Mouse (Mus musculus) Muller cell, postnatal 12 days (primary cell): Measurements from ENCODE around the gene Gm20431.
"Not testable (repeated sequence)": the region's sequence is repeated elsewhere in the genome, so short reads cannot be mapped to it uniquely, and the experiment has no call there.

Experiments used
- DNase-seq: peaks from one replicate; pipeline ENCODE4 v3.0.0-alpha.2; 2015; ENCODE audit errors: inconsistent ontology term

Gene Gm20431

GRCm38 (mm10) chr2:167659847-167660610, 1.3 kb downstream of the Gm20431 start:
- DNase-seq: peak; percentile 70

DNA sequence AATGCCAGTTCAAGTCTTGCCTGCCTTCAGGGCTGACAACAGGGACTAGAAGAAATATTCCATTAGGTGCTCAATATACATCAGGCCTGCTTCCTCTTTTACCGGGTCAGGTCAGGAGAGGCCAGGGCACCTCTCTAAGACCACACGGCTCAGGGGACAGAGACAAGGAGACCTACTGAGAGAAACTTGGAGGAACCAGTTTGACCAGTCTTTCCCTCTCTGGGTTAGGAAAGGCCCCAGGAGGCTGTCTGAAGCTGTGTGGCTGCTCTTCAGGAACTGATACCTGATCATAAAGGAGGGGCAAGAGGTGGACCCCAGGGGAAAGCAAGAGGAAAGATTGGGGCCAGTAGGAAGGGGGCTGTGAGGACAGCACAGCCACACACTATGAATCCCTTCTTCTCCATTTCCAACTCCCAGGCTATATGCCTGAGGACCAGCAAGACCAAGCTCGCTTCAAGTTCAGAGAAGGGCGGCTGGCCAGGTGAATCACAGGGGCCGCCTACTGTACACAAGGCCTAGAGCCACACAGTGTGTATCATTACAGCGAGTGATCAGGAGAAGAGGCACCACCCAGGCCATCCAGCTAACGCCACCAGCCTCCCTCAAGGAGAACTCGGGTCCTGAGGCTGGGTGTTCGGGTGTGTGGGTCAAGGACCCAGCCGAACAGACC, 2.0 kb downstream of the Gm20431 start:
- no peak for DNase-seq

- DNase-seq: peak; percentile 56
Observed at GRCm38 (mm10) chr2:167658712-167659111, 2.6 kb downstream of the Gm20431 start.

GRCm38 (mm10) chr2:167657973-167658372, 3.3 kb downstream of the Gm20431 start:
- no peak for DNase-seq

DNA sequence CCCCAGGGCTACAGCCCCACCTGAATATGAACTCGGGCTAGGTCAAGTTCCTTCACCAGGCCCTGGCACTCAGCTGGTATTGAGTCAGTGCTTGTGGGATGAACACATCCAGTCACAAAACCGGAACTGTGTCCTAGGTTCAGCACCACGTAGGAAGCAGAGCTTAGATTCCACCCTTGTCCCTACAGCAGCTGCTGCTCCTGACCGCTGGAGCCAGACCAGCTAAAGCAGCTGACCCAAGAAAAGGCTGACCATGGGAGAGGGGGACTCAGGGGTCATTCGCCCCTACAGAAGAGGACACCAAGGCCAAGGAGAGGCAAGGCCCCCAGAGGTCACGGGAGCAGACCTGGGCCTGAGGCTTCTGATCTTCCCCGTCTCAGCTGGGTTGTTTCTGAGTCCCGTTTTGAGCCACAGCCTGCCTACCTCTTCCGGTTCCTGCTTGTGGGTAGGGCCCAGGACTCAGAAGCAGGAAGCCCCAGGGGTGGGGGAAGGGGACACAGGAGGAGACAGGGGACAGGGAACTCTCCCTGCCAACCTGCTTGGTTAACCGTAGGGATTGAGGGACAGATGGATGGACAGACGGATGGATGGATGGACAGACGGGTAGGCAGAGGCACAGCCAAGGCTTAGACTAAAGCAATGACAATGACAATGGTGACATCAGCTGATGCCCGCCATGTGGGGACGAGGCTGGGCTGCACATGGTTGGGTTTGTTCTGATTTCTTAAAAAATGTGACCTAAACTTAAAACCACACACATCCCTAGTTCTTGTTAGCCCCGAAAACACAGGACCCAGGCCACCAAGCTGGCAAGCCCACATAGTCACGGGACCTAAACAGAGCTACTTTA, 4.4 kb downstream of the Gm20431 start:
- no peak for DNase-seq

DNA sequence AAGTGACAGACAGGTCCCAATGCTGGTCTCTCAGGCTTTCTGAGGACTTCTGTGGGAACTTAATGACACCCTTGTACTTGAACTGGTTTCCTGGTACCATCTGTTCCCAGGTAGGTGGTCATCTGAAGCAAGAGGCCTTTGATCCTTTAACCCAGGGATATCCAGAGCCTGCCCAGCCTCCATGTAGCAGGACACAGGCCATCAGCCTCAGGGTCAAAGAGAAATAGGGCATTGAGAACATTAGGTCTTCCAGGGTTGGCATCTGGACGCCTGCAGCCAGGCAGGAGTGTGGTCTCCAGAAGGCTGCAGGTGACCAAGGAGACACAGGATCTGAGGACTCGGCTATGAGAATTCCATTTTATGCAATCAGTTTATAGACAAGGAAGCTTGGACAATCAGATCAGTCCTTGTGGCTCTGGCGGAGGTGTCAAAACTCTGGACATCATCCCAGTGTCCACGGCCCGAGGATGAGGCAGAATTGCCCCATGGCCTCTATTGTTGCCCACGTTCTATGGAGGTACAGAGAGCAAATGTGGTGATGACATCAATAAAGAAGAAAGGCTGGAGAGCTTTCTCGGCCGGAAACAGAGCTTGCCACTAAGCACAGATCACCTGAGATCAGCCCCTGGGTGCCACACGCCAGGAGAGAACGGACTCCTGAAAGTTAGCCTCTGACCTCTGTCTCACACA, 6.2 kb downstream of the Gm20431 start:
- DNase-seq: no peak

GRCm38 (mm10) chr2:167652694-167653093, 8.6 kb downstream of the Gm20431 start:
- no peak for DNase-seq

GRCm38 (mm10) chr2:167651622-167652021, 9.7 kb downstream of the Gm20431 start:
- DNase-seq: peak; percentile 57

- DNase-seq: peak; percentile 50
Observed at GRCm38 (mm10) chr2:167649290-167650032, 11.8 kb downstream of the Gm20431 start.

GRCm38 (mm10) chr2:167646411-167646810, 14.9 kb downstream of the Gm20431 start:
- peak; percentile 55 for DNase-seq

DNA sequence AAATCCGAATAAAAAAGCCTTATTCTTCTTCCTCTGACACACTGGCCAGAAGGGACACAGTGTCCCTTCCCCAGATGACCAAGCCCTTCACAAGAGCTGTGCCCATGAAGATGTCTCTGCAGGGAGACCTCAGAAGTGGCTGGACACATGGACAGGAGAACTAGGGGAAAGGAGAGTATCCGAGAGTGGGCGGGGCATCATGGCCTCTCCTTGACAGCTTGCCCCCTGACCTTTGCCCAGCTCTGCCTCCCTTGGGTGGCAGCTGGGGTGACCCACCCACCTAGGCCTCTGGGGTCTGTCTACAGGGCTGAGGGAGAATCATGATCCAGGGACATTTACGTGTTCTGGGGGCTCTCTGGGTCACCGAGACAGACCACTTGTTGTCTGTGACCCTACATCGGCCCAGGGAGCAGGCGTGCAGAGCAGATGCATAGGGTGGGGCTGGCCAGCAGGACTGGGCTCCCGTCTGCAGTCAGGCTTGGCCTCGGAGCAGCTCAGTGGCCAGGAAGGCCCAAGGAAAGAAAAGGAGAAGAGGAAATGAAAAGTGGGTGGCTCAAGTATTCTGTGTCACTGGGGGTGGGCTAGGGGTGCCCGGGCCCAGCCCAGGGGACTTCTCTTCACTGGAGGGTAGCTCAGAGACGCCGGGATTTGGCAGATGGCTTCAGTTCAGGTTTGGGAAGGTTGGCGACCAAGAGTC, 17.8 kb downstream of the Gm20431 start:
- DNase-seq: not testable (repeated sequence)

GRCm38 (mm10) chr2:167642164-167642563, 19.1 kb downstream of the Gm20431 start:
- DNase-seq: no peak

DNA sequence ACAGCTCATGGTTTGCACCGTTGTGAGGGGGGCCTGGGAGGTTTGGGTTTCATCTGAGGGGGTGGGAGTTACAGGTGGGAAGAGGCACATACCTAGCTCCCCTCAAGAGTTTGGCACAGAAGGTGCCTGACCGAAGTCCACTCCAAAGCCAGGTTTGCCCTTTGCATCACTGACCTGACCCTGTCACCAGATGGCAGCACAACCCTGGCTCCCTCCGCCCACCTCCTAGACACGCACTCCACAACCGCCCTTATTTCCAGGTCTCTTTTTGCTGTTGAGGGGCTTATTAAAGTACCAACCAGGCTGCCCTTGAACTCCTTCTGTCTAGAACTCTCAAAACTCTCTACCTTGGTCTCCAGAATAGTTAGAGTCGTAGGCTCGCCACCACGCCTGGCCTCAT, 20.0 kb downstream of the Gm20431 start:
- DNase-seq: peak; percentile 49

DNA sequence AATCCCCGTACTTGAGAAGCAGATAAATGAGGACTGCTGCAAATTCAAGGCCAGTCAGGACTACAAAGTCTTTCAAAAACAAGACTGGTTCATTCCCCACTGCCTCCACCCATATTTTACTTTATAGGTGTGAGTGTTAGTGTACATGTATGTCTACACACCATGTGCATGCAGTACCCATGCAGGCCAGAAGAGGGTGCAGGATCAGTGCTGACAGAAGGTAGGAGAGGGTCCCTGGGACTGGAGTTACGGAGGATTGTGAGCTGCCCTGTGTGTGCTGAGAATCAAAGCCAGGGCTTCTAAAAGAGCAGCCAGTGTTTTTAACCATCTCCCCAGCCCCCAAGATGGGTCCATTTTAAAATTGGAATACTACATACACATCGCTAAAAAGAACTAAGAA, 21.0 kb downstream of the Gm20431 start:
- DNase-seq: no peak

DNA sequence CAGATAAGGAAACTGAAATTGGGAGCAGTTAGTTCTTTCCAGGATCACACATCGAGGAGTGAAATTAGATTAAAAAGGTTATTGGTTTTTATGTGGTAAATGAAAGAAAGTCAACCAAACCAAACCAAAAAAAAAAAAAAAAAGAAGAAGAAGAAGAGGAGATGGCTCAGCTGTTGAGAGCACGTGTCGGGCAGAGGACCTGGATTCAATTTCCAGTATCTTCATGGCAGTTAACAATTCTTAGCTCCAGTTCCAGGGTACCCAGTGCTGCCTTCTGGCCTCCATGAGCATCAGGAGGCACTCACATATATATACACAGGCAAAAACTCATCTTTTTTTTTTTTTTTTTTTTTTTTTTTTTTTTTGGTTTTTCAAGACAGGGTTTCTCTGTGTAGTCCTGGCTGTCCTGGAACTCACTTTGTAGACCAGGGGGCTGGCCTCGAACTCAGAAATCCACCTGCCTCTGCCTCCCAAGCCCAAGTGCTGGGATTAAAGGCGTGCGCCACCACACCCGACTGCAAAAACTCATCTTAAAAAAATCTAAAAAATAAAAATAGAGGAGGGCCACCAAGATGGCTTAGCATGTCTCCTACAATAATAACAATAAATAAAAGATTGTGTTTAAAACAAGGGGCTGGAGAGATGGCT, 26.3 kb downstream of the Gm20431 start:
- no peak for DNase-seq

DNA sequence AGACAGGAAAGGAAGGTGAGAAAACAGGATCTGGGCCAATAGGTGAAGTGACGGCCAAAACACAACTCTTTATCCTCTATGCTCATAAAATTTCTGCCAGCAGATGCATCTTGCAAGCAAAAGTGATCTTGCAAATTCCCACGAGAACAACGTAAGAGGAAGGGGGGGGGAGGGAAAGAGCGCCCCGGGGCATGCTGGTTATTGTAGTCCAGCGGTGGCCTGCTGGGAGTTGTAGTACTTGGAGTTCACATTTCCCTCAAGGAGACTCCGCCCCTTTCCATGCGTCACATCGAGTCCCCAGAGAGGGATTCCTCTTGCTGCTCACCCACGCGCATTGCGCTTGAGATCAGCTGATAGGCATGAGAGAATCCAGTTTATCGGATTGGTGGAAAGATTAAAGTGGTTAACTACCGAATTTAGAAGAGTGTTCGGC, 26.9 kb downstream of the Gm20431 start:
- DNase-seq: peak; percentile 99

- no peak for DNase-seq
Observed at GRCm38 (mm10) chr2:167633537-167633872, 27.8 kb downstream of the Gm20431 start.

- no peak for DNase-seq
Observed at GRCm38 (mm10) chr2:167632731-167633536, 28.4 kb downstream of the Gm20431 start.
